32 mouse cellular contexts compared by ENCODE assay signal in the genomic region with DNA sequence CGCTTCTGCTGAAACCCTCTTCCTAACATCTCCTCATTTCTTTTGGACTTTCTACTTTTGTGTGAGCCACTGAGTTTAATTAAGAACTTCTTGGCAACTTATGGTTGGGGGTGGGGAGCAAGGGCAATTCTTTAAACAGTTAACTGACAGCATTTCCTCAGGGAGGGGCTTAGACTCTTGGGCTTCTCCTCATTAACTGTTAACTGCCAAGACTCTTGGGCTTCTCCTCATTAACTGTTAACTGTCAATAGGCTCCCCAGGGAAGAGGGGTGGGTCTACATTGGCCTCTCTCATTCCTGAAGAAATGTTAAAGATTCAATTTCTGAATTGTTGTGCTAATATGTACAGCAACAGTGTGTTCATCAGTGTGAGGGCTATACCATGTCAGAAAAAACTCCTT. TPM values are rescaled to one million over a fixed set of nuclear protein-coding genes. Genes with fewer than 3 reads are reported as not detected.
"Had no signal": no experiment of that assay in that cellular context is flagged by ENCODE, and none has a peak within 500 bp of the region (broad histone marks: within the 10 kb centered on the region; RNA-seq: fewer than 3 reads in every experiment).

No protein-coding gene starts in this region.

- H3K9ac ChIP-seq: heart, embryonic 12.5 days; hindbrain, embryonic 12.5 days; hindbrain, embryonic 14.5 days; intestine, embryonic 15.5 days; limb, embryonic 12.5 days; liver, embryonic 13.5 days; liver, embryonic 15.5 days had no signal

- H3K27me3 ChIP-seq: heart, embryonic 12.5 days; hindbrain, embryonic 12.5 days; intestine, embryonic 15.5 days; limb, embryonic 12.5 days; liver, embryonic 13.5 days; liver, embryonic 15.5 days had no signal

- ATAC-seq: hindbrain, embryonic 16.5 days; inflammation-experienced regulatory T-cells, adult 6 months; intestine, embryonic 15.5 days; intestine, postnatal 0 days had no signal

- H3K4me1 ChIP-seq: heart, embryonic 10.5 days; heart, embryonic 12.5 days; hindbrain, embryonic 10.5 days; hindbrain, embryonic 12.5 days; intestine, embryonic 15.5 days; limb, embryonic 10.5 days; limb, embryonic 12.5 days; liver, embryonic 13.5 days; liver, embryonic 15.5 days had no signal

- H3K4me2 ChIP-seq: heart, embryonic 12.5 days; hindbrain, embryonic 12.5 days; hindbrain, embryonic 14.5 days; intestine, embryonic 15.5 days; limb, embryonic 12.5 days; liver, embryonic 11.5 days; liver, embryonic 13.5 days; liver, embryonic 15.5 days had no signal

- H3K36me3 ChIP-seq: heart, embryonic 10.5 days; heart, embryonic 12.5 days; hindbrain, embryonic 10.5 days; hindbrain, embryonic 12.5 days; intestine, embryonic 15.5 days; limb, embryonic 10.5 days; limb, embryonic 12.5 days; liver, embryonic 13.5 days; liver, embryonic 15.5 days had no signal

- H3K9me3 ChIP-seq: heart, embryonic 10.5 days; heart, embryonic 12.5 days; hindbrain, embryonic 10.5 days; hindbrain, embryonic 12.5 days; intestine, embryonic 15.5 days; limb, embryonic 10.5 days; limb, embryonic 12.5 days; liver, embryonic 13.5 days; liver, embryonic 15.5 days had no signal

- H3K4me3 ChIP-seq: gastrocnemius, adult 2 months; heart, embryonic 10.5 days; heart, embryonic 12.5 days; hindbrain, embryonic 10.5 days; hindbrain, embryonic 12.5 days; intestine, embryonic 15.5 days; layer of hippocampus, adult 2 months; left cerebral cortex, adult 2 months; limb, embryonic 10.5 days; limb, embryonic 12.5 days; liver, embryonic 13.5 days; liver, embryonic 15.5 days had no signal

- DNase-seq: gastrocnemius, adult 2 months; gastrocnemius, postnatal 10 days; gastrocnemius, postnatal 25 days; heart, adult 18-20 months; heart, postnatal 10 days; heart, postnatal 4 days; kidney, adult 18-20 months; kidney, postnatal 10 days; kidney, postnatal 25 days; kidney, postnatal 4 days; liver; liver, embryonic 13.5 days had no signal

- H3K27ac ChIP-seq: gastrocnemius, adult 2 months; heart, embryonic 10.5 days; hindbrain, embryonic 10.5 days; hindbrain, embryonic 12.5 days; hindbrain, embryonic 14.5 days; intestine, embryonic 15.5 days; layer of hippocampus, adult 2 months; left cerebral cortex, adult 2 months; limb, embryonic 10.5 days; limb, embryonic 12.5 days; liver, embryonic 13.5 days; liver, embryonic 15.5 days had no signal

RNA-seq across cellular contexts. Expression of a gene that starts 6.3 kb away (rescaled TPM):
- polyA plus RNA-seq: heart, embryonic 10.5 days; heart, embryonic 12.5 days; heart, embryonic 14.5 days; heart, embryonic 16.5 days; hindbrain, embryonic 10.5 days; hindbrain, embryonic 12.5 days; hindbrain, embryonic 14.5 days; hindbrain, embryonic 16.5 days; inflammation-experienced regulatory T-cells, adult 6 months; intestine, embryonic 15.5 days; intestine, postnatal 0 days; kidney, embryonic 14.5 days; kidney, embryonic 16.5 days; limb, embryonic 10.5 days; limb, embryonic 12.5 days; limb, embryonic 14.5 days; liver, embryonic 11.5 days; liver, embryonic 13.5 days; liver, embryonic 15.5 days had no signal
